Mouse (Mus musculus): ENCODE data around the gene Chd3. TPM values are rescaled to one million over a fixed set of nuclear protein-coding genes. Genes with fewer than 3 reads are reported as not detected.

Gene Chd3
- polyA plus RNA-seq (2012), result 147 and 202 TPM in 2 replicates

DNA sequence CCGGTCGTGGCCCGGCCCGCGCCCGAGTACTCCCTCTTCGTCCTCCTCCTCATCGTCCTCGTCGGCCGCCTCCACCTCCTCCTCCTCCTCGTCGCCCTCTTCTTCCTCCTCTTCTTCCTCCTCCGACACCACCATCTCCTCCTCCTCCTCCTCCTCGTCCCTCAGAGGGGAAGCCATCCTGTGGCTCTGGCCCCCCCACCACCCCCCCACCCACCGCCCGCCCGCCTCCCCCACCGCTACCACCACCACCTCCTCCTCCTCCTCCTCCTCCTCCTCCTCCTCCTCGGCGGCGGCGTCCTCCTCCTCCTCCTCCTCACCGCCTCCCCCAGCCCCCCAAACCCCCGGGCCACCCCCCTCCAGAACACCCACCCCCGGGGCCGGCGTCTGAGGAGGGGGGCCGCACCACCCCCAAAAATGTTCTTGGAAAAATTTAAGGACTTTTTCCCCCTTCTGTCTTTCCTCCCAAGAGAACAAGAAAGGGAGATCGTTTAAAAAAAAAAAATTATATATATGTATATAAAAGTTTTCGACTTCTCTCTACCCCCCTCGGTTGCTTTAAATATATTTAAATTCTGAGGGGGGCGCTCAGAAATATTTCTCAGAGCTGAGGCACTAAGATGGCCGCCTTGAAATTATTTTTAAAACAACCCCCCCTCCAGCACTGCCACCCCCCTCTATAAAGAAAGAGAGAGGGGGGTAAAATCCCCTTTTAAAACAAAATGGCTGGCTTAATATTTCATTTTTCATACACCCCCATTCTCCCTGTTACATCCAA, at the start of gene Chd3:
TSS of gene Chd3 (minus strand) at position 192 of the 775 bp plus-strand sequence.

DNA sequence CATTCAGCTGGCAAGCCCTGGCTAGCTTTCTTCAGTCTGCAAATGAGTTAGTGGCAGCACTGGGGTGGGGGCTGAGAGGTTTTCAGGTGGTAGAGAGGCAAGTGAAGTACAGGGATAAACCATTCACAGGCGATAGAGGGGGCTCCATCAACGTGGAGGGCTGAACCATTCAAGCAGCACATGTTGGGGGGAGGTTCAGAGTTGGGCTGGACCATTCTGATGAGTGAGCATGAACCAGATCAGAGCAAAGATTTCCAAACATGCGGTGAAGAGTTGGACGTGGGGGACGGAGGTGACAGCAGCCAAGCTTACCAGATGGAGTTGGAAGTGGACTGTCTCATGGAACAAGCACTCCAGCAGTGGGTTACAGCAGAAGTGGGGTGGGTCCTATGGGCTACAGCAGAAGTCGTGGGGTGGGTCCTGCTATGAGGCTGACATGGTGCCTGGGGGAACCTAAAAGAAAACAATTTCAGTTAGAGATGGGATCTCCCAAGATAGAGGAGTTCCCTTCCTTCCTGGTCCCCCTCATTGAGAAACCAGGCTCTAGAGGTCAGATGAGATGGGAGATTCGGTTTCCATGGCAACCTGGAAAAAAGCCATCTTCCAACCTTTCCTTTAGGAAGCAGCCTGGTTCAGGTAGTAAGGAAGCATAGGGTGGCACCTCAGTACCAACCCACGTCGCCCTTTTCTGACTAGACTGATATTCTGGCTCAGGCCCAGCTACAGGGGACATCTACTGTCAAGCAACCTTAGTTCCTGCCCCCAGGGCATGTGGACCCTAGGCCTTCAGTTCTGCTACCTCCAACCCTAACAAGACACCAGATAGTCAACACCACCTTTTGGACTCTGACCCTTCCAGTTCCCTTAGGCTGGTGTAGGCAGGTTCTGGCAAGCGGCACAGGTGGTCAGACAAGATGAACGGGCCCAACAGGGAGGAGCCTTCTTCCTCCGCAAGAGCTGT, 44.3 kb upstream of the Chd3 start, which contains the start of gene Kdm6b:
TSS of gene Kdm6b (minus strand) at position 455 of the 961 bp plus-strand sequence.

GRCm38 (mm10) chr11:69398059-69398458, 28.9 kb upstream of the Chd3 start, which contains the start of gene Tmem88:
Gene Tmem88, minus strand, starts transcription at chr11:69398234.

GRCm38 (mm10) chr11:69395235-69395633, 26.0 kb upstream of the Chd3 start, which contains the start of the genes Naa38 and Cyb5d1:
Gene Naa38, plus strand, starts transcription at chr11:69395487.
Gene Cyb5d1, minus strand, starts transcription at chr11:69395631.

GRCm38 (mm10) chr11:69340161-69341131, 28.8 kb downstream of the Chd3 start, which contains the start of gene Rnf227:
Gene Rnf227, plus strand, starts transcription at chr11:69340461.

GRCm38 (mm10) chr11:69325628-69326407, 43.4 kb downstream of the Chd3 start, which contains the start of gene Kcnab3:
Gene Kcnab3, plus strand, starts transcription at chr11:69326258.

DNA sequence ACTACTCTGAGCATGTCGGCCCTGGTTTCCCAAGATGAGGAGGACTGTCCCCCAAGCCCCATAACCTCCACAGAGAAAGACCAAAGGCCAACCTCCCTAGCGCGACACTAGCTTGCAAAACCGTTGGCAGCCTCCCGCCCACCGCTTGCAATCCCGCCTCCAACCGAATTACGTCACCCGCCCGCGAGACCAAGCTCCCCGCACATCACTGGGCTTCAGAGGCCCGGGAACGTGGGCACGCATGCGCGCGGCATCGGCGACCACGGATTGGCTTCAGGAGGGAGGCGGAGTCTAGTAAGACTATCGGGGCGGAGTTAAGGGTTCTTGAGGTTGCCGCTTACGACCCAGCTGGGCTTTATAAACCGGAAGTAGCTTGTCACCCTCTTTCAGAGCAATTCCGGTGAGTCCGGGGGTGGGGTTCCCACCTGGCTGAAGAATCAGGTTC, 45.5 kb downstream of the Chd3 start, which contains the start of the genes Cntrob and Trappc1:
TSS of gene Cntrob (minus strand) at position 109 of the 445 bp plus-strand sequence.
TSS of gene Trappc1 (plus strand) at position 314 of the 445 bp plus-strand sequence.

Other genes starting within 250 kb of the Chd3 start
- gene Hes7, start 249.0 kb downstream of the Chd3 start, polyA plus RNA-seq (2012), result 2.9 and 3.1 TPM in 2 replicates
- 0.22 and 0.39 TPM in 2 replicates for gene 9130213A22Rik, start 246.8 kb downstream of the Chd3 start, polyA plus RNA-seq (2012)
- gene Aloxe3, start 243.5 kb downstream of the Chd3 start, polyA plus RNA-seq (2012), result not detected in 2 replicates
- not detected in 2 replicates for gene Alox12b, start 212.4 kb downstream of the Chd3 start, polyA plus RNA-seq (2012)
- gene Alox8, start 171.6 kb downstream of the Chd3 start, polyA plus RNA-seq (2012), result 0.02 and 0.43 TPM in 2 replicates
- 0.01 TPM in 1 of 2 replicates, not detected in the other for gene Gucy2e, start 132.4 kb downstream of the Chd3 start, polyA plus RNA-seq (2012)
- 22.6 and 44.8 TPM in 2 replicates for gene Cntrob, start 45.6 kb downstream of the Chd3 start, polyA plus RNA-seq (2012)
- gene Trappc1, start 45.4 kb downstream of the Chd3 start, polyA plus RNA-seq (2012), result 5.1 and 6.6 TPM in 2 replicates
- 0.16 and 0.42 TPM in 2 replicates for gene Kcnab3, start 43.1 kb downstream of the Chd3 start, polyA plus RNA-seq (2012)
- 3.1 and 7.6 TPM in 2 replicates for gene Rnf227, start 28.9 kb downstream of the Chd3 start, polyA plus RNA-seq (2012)
- 114 and 133 TPM in 2 replicates for gene Naa38, start 26.1 kb upstream of the Chd3 start, polyA plus RNA-seq (2012)
- gene Cyb5d1, start 26.2 kb upstream of the Chd3 start, polyA plus RNA-seq (2012), result 8.7 and 8.8 TPM in 2 replicates
- 1.6 and 2.5 TPM in 2 replicates for gene Tmem88, start 28.8 kb upstream of the Chd3 start, polyA plus RNA-seq (2012)
- 242 and 341 TPM in 2 replicates for gene Kdm6b, start 44.3 kb upstream of the Chd3 start, polyA plus RNA-seq (2012)
- gene Dnah2, start 179.7 kb upstream of the Chd3 start, polyA plus RNA-seq (2012), result 0.03 TPM in 1 of 2 replicates, not detected in the other
- 0.69 and 1.4 TPM in 2 replicates for gene Efnb3, start 190.8 kb upstream of the Chd3 start, polyA plus RNA-seq (2012)
- 15.1 and 19.3 TPM in 2 replicates for gene Wrap53, start 210.8 kb upstream of the Chd3 start, polyA plus RNA-seq (2012)
- gene Trp53, start 211.0 kb upstream of the Chd3 start, polyA plus RNA-seq (2012), result 107 and 113 TPM in 2 replicates
- gene Atp1b2, start 236.5 kb upstream of the Chd3 start, polyA plus RNA-seq (2012), result 60.8 and 72.4 TPM in 2 replicates
- not detected in 2 replicates for gene Shbg, start 248.5 kb upstream of the Chd3 start, polyA plus RNA-seq (2012)

Measured in megakaryocyte-erythroid progenitor cell, adult 5 weeks (primary cell).